Mouse (Mus musculus) retina, postnatal 1 day (tissue): ENCODE measurements at regions not wholly inside any gene's neighbourhood (a gene's known extent, or its start where the extent isn't known, plus 50 kb on each side); places are given as distances from the start of the nearest gene placed in this dataset.

Source experiments
- DNase-seq: peaks from one replicate; pipeline ENCODE4 v3.0.0-alpha.2; 2012

DNA sequence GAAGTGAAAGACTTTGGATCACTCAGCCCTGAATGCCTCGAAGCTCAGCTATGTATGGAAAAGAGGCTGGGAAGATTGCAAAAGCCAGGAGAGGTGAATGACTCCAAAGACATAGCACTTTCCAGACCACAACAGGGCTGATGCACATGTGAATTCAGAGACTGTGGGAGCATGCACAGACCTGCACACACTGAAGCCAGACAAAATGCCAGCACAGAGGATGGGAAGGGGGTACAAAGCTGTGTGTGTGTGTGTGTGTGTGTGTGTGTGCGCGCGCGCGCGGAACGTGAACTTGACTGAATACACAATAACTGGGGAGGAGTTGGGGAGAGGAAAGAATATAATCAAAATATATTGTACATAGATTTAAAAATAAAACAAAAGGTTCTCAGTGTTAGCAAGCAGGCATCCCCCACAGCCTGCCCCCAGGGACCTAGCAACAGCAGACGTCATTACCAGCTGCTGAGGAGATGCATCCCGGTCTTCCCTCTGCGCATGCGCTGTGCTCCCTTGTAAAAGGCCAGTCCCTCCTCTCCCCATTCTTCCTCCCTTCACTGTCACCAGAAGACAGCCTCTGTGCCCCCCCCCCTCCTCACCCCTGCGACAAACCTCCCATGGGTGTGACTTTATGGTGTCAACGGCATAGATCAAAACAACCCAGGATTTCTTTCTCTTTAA, 89.5 kb upstream of the Mrps22 start:
- DNase-seq, result peak; percentile 24

GRCm38 (mm10) chr9:98685548-98685947, 84.1 kb upstream of the Mrps22 start:
- no peak for DNase-seq

- no peak for DNase-seq
Observed at GRCm38 (mm10) chr9:98684336-98684735, 82.9 kb upstream of the Mrps22 start.

DNA sequence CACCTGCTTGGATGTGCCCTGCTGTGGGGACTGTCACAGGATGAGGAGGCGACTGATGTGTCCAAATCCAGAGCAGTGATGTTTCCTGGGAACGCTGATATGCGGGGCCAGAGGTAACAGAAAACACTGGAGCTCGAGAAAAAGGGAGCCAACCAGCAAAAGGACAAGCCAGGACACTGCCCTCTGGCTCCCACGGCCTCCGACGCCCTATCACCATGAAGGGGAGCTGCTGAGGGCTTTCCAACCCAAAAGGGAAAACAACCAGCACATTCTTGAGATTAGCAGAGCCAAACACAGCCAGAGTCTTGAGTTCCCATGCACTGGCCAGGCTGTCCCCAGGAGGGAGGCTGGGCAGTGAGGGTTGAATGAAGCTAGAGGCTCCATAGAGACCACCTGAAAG, 74.2 kb upstream of the Mrps22 start:
- DNase-seq, result no peak

DNA sequence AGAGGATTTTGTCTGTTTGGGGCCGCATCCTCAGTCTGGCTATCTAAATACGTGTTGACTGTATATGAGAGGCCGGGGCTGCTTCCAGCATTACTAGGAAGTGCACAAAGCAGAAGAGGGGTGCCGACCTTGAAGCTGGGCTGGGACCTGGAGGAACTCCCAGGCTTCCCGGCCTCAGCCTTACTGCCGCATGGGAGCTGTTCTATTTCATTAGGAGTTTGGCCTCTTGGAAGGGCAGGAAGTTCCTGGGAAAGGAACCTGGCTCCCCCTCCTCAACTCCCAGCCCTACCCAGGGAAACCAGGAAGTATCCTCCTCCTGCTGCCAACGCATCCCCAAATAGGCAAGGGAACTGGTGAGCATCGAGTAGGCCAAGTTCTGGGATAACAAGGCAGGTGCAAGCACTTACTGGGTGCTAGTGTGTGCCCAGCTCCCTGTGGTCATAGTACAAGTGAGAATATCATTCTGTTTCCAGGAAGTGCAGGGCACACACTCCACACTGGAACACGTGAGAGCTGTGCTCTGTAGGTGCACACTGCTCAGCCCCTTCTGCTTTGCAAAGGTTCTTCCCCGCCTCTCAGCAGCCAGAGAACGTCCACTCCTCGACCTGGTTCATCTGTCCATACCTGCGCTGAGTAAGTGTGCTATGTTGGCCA, 72.1 kb upstream of the Mrps22 start:
- DNase-seq, result no peak

- no peak for DNase-seq
Observed at GRCm38 (mm10) chr9:98672361-98672760, 70.9 kb upstream of the Mrps22 start.

DNA sequence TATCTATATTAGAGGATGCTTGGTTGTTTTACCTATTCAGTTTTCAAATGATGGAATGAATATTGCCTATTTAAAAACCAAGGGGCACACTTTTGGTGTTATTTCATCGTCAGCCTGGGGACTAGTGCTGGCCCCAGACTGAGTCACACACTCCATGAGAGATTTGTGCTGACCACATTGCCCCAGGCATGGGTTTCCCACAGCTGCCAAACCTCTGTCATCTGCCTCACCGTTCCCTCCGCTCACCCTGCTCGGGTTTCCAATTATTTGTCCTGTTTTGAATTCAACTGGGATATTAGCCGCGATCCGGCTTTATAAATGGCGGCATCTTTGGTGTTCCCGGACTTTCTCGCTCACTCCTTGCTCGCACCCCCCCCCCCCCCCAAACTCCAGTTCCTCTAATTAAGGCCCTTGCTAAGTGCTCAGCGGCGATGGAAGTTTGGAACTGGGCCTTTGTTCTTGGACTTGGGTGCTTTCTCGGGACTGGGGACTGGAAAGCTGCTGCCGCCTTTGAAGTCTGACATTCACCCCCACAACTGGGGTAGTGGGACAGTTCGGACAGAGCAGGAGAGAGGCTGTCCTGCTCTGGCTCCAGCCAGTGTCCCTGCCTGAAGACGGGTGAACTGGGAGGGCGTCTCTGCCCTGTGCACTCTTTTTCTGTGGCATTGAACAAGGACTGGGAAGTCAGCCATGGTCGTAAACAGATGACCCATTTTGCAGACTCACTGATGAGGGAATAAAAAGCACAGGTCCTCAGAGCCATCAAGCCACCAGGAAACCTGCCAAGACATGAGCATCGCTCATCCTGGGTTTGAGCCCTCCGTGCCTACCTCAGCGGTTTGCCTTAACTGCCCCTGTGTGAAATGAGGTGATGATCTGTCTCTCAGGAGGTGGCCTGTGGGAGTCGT, 67.2 kb upstream of the Mrps22 start:
- DNase-seq, result peak; percentile 35

GRCm38 (mm10) chr9:98667072-98667471, 65.6 kb upstream of the Mrps22 start:
- DNase-seq, result no peak

DNA sequence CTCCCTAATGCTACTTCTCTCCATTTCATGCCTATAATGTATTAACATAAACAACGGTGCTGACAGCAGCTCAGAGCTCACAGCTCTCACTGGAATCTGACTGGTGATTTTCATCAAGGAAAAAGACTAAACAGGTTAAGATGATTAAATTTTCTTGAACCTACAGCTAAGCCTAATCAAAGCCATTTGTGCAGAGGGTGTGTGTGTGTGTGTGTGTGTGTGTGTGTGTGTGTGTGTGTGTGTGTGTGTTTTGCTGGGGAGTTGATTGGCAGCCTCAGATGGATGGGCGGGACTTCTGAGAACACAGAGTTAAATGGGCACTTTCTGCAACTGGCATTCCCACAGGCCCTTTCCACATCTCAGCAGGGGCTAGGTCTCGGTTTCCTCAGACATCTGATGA, 61.6 kb upstream of the Mrps22 start:
- DNase-seq, result no peak

- no peak for DNase-seq
Observed at GRCm38 (mm10) chr9:98651681-98652080, 50.2 kb upstream of the Mrps22 start.
